Mouse (Mus musculus) frontal cortex, postnatal 36 days (tissue): ENCODE results near the gene Bbs9.

Experiments
- DNase-seq, 2 experiments: peaks; one replicate each; pipeline ENCODE4 v3.0.0; 2022; ENCODE audit warnings: low spot score in 2 of 2

Bbs9 gene

DNA sequence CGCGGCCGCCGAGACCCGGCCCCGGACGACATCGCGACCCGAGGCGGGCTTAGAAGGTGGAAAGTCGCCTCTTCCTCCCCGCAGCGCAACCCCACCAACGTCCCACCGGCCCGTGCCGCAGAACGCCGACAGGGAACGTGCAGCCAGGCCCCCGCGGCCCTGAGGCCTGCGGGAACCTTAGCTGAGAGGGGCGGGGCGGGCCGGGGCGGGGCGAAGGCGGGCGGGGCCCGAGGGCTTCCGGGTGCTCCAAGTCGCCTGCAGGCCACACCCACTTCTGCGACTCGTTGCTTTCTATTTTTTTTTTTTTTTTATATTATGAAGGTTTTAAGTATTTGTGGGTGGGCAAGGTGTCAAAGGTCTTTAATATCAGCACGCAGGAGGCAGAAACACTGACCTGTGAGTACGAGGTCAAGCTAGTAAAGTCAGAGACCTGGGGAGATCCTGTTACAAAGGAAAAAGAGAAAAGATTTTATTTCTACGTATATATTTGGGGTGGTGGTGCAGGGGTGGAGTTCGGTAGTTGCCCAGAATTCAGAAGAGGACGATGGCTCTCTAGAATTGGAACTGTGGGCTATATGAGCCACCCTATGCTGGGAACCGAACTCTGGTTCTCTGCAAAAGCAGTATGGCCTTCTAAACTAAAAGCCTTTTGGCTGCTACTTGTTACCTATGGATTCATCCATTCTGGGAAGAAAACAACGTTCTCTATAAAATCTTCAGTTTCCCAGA is 7.2 kb upstream of the Bbs9 start:
- no peak for DNase-seq

DNA sequence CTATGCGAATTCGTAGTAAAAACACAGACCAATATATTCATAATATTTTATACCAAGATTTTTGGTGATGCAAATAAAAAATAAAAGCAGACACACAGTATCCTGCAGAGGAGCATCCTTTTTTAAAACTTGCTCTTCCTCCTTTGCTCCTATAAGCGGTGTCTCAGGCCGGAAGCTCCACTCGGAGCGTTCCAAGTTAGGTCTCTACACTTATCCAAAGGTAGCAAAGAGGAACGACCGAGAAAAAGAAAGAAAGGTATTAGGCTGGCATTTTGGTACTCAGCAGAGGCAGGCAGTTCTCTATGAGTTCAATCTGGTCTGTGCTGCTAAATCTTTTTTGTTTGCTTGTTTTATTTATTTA is 6.6 kb upstream of the Bbs9 start:
- DNase-seq, result no peak

DNA sequence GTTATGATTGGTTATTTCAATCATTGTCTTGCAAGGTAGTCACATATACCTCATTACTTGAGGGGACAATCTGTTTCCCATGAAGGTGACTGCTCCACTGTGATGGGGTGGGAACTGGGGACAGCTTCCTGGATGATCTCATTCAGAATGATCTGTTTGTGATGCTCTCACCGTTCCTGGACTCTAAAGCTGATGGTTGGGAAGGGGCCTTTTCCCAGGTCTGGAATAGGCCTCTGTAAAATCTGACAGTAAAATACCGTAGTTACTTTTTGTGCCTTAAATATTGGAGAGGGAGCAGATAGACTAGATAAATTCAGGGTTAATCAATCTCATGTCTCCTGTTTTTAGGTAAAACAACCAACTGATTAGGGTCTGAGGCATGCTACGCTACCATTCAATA is 5.9 kb upstream of the Bbs9 start, which contains the start of gene Rp9:
TSS of gene Rp9 (minus strand) at position 101 of the 400 bp plus-strand sequence.
- DNase-seq, result no peak

DNA sequence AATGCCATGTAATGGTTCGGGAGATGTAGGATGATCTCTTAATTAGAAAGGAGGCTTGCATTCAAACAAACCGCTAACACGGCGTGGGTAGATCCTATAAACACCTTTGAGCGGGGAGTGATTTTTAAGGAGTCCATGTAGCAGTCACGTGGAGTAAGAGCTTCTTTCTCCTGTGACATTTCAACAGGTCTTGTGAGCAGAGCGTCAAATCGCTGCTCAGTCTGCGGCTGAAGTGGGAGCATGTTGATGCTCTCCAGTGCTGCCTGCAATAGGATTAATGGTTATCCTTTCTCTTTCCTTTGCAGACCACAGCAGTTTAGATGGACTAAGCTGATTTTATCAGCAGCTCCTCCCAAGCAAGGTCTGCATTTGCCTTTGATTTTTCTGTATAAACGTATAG is 750 bp downstream of the Bbs9 start:
- DNase-seq, result peak in 1 of 2 experiments; percentile 30

DNA sequence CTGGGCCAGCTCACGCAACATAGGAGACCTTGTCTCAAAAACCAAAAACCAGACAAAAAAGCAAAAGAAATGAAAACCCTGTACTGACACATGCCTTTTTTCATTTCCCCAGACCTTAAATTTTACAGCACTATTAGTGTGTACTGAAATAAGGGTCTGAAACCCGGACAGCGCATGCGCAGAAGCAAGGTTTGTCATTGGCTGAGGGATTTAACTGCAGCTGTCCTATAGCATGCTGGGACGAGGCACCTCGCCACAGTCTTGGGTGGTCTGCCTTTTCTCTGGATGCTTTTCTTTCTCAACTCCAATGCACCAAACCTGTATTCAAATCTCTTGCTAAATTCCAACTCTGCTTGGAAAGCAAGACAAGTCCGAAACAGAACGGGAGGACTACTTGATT is 3.4 kb downstream of the Bbs9 start:
- no peak for DNase-seq

DNA sequence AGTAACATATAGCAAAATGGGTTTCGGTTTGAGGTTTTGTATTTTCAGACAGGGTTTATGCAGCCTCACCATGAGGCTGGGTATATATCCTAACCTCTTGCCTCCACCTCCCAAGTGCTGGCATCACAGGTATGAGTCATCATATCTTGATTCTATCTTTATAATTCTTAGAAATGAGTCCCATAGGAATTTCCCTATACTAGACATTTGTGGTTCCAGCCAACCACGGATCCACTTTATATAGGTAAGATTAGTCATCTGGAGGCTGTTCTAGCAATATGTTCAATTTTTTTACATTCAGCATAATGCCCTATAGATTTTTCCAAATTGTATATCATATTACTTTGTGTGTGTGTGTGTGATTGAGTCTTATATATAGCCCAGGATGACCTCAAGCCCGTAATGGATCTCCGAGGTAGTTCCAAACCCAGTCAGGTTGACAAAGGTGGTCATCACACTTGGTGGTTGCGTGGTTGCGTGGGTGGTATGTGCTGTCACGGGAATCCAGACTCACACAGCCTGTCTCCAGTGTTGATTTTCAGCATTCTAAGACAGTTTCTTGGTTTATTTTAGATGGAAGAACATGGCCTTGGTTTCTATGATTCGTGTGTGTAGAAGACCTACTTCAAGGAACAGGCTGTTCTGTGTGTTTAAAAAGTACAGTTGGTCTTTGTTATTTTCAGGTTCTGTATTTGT is 8.5 kb downstream of the Bbs9 start:
- DNase-seq, result peak; percentile 28 to 38

DNA sequence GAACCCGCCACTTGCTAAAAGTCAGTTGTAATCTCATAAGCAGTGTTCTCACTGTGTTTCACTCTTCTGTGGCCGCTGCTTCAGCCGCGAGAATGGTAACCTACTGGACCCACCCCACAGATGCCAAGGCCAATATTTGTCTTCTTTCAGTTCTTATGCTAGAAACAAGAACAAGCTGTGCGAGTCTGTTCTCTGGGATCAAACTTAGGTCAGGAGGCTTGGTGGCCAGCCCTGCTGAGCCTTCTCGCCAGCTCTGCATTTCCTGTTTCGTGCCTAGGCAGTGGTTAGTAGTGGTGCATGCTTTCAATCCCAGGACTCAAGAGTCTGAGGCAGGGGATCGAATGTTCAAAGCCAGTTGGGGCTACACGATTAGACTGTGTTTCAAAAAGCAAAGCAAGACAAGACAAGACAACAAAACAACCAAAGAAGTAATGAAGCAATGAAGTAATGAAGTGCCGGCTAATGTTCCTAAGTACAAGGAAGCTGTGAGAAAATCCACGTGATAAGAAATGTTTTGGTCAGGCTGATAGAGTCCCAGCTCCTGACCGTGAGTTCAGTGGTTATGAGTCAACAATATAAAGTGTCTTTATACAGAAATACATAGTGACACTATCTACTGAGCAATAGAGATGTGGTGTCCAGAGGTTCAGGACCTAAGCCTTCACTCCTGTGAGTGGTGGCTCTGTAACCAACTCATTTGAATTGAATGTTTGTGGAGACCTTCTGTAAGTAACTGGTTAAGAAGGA is 9.2 kb downstream of the Bbs9 start:
- no peak for DNase-seq

DNA sequence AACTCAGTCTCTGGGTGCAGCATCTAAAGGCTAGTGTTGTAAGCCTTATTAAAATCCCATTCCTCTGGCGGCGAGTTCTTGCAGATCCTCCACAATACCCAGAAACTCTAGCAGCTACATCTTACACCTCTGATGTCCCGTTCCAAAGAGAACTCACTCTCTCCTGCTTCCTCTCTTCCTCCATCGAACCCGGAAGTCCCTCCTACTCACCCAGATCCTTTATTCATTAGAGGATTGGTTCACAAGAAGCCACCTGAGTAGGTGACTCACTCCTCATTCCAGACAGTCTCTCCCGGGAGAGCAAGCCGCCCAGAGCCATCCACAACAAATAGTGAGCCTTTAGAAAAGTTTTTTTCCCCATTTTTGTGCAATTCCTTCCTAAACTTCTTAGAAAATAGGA is 10.7 kb downstream of the Bbs9 start:
- no peak for DNase-seq

DNA sequence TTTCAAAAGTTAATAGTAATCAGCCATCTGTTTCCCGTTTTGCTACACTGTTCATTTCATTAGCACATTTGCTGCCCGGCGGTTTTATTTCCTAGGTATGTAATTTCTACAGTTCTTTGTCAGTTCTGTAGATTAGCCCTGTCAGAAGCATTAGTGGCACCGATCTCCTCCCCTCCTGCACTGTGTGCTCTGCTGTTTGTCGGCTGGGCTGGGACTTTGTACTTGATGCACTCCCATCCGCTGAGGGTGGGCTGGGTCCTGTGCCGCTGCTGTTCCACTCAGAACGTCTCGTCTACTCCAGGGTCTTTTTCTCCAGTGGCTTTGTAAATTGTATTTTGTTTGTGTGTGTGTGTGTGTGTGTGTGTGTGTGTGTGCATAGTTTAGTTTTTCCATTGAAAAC is 13.4 kb downstream of the Bbs9 start:
- DNase-seq, result no peak

DNA sequence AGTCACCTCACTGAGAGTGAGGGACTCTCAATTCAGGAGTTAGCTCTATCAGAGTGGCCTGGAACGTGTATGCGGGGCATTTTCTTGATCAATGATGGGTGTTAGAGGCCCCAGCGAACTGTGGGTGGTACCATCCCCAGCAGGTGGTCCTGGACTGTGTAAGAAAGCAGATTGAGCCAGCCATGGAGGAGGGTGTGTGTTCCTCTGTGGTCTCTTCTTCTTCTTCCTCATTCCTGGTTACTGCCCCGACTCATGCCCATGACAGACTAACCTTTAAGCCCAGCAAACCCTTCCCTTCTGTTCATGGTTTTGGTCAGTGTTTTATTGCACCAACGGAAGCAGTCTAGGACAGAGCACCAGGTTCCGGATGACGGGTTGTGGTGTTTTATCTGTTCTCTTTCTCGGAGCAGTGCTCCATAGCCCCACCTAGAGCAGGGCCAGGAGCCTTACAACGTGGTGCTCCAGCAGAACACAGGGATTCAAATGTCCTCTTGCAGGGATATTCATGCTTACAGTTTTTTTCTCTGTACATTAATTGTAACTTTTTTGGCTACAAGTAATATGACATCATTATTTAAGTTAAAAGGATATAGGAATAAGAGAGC is 18.8 kb downstream of the Bbs9 start:
- no peak for DNase-seq

DNA sequence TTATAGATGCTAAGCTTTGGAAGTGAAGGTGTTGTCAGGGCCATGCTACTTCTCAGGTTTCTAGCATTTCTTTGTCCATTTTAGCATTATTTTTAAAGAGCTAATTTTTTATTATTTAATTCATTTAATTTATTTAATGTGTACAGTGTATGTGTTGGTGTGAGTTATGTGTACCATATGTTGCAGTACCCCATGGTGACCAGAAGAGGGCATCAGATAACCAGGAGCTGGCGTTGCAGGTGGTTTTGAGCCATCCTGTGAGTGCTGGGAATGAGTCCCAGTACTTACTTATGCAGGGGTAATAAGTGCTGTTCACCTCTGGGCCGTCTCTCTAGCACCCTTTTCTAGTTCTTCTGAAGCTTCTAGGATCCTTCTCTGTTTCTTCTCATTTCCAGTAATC is 19.6 kb downstream of the Bbs9 start:
- DNase-seq, result no peak

DNA sequence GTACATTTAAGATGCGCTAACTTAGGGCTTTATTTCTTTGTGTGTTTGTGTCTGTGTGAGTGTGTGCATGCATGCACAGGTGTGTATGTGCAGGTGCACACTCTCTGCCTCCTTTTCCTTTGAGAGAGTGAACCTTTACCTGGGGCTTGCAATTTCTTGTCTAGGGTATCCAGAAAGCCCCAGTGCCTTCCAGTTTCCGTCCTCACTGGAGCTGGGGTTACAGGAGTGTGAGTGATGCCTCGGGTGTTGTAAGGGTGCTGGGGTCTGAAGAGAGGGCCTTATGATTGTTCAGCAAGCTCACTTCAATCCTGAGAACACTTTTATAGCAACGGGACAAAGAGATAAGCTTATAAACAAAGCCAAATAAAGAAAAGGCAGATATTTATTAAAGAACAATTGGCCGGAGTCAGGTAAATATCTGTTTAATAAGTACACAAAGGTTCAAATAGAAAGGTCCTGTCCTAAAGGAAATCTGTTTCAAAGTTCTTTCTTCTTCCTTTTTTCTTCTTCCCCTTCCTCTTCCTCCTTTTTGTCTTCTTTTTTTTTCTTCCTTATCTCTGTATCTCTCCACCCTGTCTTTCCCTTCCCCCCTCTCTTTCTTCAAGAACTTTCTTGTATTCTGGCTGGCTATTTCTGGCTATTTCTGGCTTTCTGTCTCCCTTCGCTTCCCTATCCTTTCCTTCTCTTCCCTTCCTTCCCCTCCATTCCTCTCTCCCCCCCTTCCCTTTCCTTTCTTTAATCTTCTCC is 21.7 kb downstream of the Bbs9 start:
- DNase-seq, result no peak

DNA sequence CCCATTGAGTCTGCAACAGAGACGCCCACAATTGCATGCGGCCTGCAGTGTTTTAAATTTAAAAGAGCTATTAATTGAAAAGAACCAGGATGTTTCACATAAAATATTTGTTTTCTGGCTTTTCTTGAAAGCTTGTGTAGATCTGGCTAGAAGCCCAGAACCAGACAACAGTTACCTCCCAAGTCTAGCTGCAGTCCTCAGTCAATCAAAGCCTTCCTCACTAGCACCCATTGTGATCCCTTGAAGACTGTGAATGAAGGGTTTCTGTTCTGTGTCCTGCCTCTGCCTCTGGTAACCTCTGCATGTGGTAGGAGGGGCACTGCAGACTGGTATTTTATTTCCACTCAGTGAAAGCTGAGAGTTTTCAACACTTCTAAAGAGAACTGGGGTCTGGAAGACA is 27.5 kb downstream of the Bbs9 start:
- no peak for DNase-seq

DNA sequence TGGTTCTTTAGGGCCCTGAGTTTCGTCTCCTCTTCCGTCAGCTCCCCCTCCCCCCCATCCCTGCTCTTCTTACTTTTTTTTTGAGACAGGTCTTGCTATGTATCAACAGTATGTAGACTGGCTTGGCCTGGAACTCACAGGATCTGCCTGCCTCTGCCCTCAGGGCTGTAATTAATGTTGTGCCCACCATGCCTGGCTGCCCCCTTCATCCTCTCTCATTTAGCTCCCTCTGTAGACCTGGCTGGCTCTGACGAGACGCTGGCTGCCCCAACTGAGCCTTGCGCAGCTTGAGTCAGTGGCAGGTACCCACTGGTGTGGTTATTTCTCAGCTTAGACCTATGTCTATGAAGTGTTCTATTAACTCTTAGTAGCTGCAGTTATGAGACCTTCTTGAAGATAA is 28.1 kb downstream of the Bbs9 start:
- DNase-seq, result no peak

DNA sequence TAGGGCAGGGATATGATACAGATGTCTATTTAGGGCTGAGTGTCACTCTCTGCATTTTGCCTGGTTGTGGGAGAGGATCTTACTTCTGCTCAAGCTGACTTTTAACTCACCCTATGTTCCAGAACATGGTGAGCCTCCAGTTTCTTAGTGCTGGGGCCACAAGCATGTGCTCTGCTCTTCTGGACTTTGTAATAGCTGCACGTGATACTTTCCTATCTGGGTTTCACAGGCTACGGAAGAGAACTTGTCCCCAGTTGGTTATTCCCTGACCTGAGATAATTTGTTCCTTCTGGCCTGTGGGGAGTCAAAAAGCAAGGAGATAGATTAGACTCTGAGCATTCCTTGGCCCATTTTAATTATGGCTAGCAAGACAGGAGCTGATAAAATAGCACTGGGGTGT is 30.1 kb downstream of the Bbs9 start:
- no peak for DNase-seq

DNA sequence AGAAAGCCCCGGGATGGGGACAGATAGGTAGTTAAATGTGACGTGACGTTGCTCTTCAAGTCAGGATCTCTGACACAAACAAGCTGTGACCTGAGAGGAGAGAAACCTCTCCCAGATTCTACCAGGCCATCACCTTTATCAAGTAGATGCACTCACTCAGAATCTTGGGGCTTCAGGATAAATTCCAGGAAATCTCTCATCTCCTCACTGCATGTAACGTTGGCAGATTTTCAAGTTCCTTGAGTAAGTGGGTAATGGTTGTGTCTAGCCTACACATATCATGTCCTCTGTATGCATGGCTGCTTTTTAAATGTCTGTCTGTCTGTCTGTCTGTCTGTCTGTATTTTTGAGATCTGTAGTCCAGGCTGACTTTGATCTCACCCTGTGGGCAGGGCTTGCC is 39.6 kb downstream of the Bbs9 start:
- DNase-seq, result no peak

DNA sequence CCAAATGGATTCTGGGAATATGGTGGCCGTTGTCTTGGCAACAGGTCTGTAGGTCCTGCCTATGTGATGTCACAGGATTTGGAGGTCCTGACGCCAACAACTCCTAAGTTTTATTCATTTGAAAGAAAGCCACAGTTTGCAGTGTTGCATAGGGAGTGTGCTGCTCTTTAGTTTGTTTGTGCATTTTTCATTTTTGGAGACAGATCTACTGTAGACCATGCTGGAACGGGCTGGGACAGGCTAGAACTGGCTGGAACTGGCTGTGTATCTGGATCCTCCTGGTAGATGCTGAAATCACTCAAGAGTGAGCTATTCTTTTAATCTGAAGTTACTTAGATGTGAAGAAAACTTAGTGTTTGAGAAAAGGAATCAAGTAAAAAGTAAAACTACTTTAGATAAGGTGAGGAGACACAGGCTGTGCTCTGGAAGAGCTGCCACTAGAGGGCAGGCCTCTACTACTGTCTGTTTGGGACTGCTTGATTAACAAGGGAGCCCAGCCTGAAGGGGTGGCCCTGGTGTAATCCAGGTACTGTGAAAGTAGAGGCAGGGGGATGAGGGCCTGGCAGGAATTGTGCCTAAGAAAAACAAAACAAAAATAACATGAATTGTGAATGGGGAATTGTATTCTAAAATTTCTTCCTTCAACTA is 43.0 kb downstream of the Bbs9 start:
- peak in 1 of 2 experiments; percentile 54 for DNase-seq

DNA sequence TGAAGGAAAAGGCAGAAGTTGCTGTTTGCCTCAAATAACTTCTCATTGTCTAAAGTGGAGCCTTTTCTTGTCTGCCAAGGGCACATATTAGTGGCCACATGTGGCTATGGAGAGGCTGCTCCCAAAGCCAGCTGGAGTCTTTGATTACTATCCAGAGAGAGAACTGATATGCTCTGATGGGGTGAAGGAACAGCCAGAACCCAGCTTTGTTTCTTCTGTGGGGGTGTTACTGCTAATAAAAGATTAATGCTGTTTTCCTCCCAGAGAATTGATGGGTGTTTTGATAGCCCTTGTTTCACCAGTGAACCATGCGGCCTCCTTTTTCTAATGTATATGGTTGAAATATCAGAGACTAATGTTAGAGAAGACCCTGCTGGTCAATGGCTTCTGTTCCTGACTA is 47.9 kb downstream of the Bbs9 start:
- no peak for DNase-seq

DNA sequence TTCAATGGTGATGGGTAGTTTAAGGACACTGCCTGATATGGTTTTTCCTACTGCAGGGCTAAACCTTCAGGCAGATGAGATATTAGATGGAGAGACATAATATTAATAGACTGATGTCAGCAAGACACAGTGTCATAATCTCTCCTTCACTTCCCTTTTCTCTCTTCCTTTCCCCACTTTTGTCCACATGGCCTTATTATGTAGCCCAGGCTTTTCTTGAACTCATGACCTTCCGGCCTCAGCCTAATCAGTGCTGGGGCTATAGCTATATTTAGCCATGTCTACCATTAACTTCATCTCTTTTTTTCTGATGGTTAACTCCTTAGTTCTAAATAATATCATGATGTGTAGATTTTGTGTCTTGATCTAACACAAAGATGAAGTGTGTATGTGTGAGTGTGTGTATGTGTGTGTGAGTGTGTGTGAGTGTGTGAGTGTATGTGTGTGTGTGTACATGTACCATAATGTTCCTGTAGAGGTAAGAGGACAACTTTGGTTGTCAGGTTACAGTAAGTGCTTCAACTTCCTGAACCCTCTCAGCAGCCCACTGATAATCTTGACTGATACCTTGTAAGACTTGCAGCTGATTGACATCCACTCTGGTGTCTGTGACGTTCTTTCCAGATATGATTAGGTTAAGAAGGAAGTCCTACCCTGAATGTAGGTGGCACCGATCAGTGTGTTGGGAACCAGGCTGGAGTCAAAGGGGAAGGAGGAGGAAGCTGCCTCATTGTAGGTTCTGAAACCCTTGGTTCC is 55.4 kb downstream of the Bbs9 start:
- no peak for DNase-seq

DNA sequence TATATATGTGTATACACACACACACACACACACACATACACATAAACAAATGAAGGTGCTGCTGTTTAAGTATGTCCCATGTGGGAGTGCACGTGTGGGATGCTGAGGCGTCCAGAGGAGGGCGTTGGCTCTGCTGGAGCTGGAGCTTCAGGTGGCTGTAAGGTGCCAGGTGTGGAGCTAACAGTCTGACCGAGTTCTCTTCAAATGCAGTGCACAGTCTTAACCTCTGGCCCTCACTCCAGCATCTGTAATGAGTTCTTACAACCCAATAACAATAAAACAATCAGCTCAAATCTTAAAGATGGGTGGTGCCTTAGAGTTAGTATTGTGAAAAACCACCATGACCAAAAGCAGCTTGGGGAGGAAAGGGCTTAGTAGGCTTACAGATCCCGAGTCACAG is 56.6 kb downstream of the Bbs9 start:
- no peak for DNase-seq
